Mouse (Mus musculus) testis, adult 2 months (tissue): Measurements from ENCODE around the gene Adgre5.

Experiments
- CTCF ChIP-seq: fragments of 200-500 bp; IDR thresholded peaks from 2 replicates; pipeline ENCODE4 v1.5.1; 2012; ENCODE audit warnings: low read depth, mild to moderate bottlenecking, inconsistent platforms, low read length, moderate library complexity; ENCODE audit not compliant: control insufficient read depth, insufficient read depth, insufficient replicate concordance
- POLR2A ChIP-seq: fragments of 200-500 bp; IDR thresholded peaks from 2 replicates; pipeline ENCODE4 v1.6.1; 2012; ENCODE audit warnings: low read depth, mild to moderate bottlenecking, inconsistent platforms, low read length, moderate library complexity; ENCODE audit not compliant: control insufficient read depth

- no peak for TF ChIP-seq POLR2A
- TF ChIP-seq CTCF: no peak
Measured at GRCm38 (mm10) chr8:83759231-83759759, 18.2 kb upstream of the Adgre5 start.
